Mouse (Mus musculus): ENCODE measurements around the gene Nhlrc3.

DNA sequence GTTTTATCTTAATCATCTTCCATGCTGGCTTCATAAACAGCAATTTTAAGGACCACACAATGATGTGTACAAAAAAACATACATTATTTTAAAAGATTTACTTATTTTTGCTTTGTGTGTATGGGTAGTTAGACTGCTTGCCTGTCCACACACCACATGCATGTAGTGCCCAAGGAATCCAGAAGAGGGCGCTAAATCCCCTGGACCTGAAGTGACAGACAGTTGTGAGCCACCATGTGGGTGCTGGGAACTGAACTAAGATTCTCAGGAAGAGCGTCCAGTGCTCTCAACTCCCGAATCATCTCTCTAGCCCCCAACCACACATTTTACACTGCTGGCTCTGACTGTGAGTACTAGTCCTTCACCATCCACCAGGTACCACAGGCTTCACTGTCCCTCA lies 28.5 kb downstream of the Nhlrc3 start:
- TF ChIP-seq CTCF (conservative IDR thresholded peaks at IDR 0.05; ENCODE audit: insufficient read depth, insufficient read length, low read depth, low read length) (peak; percentile 26; the same call in 1 of the 2 replicates), POLR2A (IDR thresholded peaks at IDR 0.05; ENCODE audit: low read depth, low read length) (no peak)

All from kidney, adult 2 months (tissue).